Mouse (Mus musculus): Measurements from ENCODE around the gene Padi3. TPM values are rescaled to one million over a fixed set of nuclear protein-coding genes. Genes with fewer than 3 reads are reported as not detected.

The Padi3 gene
- polyA plus RNA-seq (2012; rRNA removed), result 0.03 TPM in 2 replicates

DNA sequence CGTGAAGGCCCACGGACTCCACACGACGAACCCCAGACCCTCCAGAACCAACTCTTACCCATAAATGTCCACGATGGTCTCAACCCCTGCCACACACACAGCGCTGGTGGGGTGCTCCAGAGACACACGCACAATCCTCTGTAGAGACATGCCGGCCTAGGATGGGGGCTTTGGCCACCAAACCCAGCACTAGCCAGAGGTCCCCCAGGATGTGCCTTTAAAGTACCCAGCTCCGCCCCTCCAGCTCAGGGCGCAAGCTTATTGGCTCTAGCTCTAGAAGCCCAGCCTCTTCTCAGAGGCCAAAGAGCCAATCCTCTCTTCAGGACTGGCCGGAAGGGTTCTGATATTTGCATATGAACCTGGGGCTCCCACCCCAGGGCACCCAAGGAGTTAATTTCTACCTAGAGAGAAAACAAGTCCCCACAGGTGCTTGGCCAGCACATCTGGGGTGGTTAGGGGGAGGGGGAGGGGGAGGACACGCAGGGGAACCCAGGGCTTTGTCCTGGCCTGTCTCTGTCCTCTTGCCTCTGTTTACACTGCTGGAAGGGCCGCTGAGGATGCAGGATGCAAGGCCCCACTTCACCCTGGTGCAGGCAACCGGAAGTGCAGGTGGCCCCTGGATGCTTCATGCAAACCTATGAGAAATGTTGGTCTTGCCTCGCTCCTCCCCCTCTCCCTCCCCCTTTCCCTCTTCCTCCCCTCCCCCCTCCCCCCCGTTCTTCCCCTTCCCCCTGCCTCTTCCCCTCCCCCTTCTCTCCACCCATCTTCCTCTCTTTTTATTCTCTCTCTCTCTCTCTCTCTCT lies at the start of gene Padi3:
TSS of gene Padi3 (minus strand) at position 191 of the 803 bp plus-strand sequence.
- 80% methylated on average over 14 of the region's 16 CpGs for WGBS

DNA sequence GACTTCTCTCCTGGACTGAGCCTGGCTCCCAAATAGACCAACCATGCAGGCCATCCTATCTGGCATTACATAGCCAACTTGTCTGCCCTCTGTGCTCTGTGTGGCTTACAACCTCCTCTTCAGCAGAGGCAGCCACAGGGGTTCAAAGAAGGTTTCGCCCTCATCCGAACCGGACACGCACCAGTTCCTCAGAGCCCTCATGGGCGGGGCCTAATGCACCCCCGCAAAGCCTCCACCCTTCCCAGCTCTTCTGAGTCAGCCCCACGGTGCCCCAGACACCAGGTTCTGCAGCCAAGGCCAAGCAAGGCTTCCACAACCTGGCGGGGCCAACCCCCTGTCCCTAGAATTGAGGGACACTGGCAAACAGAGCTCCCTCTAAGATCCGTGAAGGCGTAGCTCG lies 48.8 kb upstream of the Padi3 start:
- 49% methylated on average over 11 of the region's 11 CpGs for WGBS
- Histone ChIP-seq H3K27me3 (replicated peaks; ENCODE audit: control insufficient read depth, insufficient read depth, low read length) (no peaks in the 10 kb centered on the region), H3K27ac (ENCODE audit: insufficient read depth, low read depth, low read length) (no peak overlapping the region), H3K36me3 (ENCODE audit: control insufficient read depth, insufficient read depth, low read length) (no peaks in the 10 kb centered on the region), H3K4me3 (ENCODE audit: insufficient read depth, low read depth, low read length) (no peak overlapping the region), H3K4me1 (ENCODE audit: control insufficient read depth, insufficient read depth, low read length) (no peaks in the 10 kb centered on the region)
- DNase-seq, result no peak
- TF ChIP-seq POLR2A (IDR thresholded peaks at IDR 0.05; ENCODE audit: low read depth, low read length) (no peak), CTCF (conservative IDR thresholded peaks at IDR 0.05; ENCODE audit: insufficient read depth, insufficient read length, low read depth, low read length) (no peak)

More for the DNA sequence above, at the start of gene Padi3:
- Histone ChIP-seq H3K36me3 (ENCODE audit: control insufficient read depth, insufficient read depth, low read length) (no peaks in the 10 kb centered on the region), H3K4me3 (ENCODE audit: insufficient read depth, low read depth, low read length) (no peak within 1 kb of the TSS), H3K27me3 (replicated peaks; ENCODE audit: control insufficient read depth, insufficient read depth, low read length) (no peaks in the 10 kb centered on the region), H3K4me1 (ENCODE audit: control insufficient read depth, insufficient read depth, low read length) (no peaks in the 10 kb centered on the region), H3K27ac (ENCODE audit: insufficient read depth, low read depth, low read length) (no peak within 1 kb of the TSS)
- TF ChIP-seq CTCF (conservative IDR thresholded peaks at IDR 0.05; ENCODE audit: insufficient read depth, insufficient read length, low read depth, low read length), result no peak
- no peak for TF ChIP-seq POLR2A (IDR thresholded peaks at IDR 0.05; ENCODE audit: low read depth, low read length)
- DNase-seq, result no peak

DNA sequence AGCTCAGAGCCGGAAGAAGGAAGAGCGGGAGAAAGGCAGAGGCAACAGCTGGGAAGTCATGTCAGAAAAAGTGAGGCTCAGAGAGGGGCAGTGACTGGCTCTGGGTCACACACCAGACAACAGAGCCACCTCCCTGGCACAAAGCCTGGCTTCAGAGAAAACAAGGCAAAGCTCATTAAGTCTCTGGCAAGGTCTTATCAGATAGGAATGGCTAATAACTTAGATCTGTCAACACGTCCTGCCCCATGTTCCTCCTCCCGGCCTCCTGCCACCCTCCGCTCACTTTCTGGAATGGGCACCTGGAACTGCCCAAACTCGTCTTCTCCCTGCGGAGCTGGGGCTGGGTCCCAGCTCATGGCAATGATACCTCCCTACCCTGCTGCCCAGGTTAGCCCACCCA lies 47.4 kb upstream of the Padi3 start:
- H3K36me3 ChIP-seq (ENCODE audit: control insufficient read depth, insufficient read depth, low read length), result no peaks in the 10 kb centered on the region
- H3K27ac ChIP-seq (ENCODE audit: insufficient read depth, low read depth, low read length), result no peak overlapping the region
- WGBS, result 63% methylated on average over 7 of the region's 7 CpGs
- no peaks in the 10 kb centered on the region for H3K4me1 ChIP-seq (ENCODE audit: control insufficient read depth, insufficient read depth, low read length)
- no peak for TF ChIP-seq POLR2A (IDR thresholded peaks at IDR 0.05; ENCODE audit: low read depth, low read length)
- TF ChIP-seq CTCF (conservative IDR thresholded peaks at IDR 0.05; ENCODE audit: insufficient read depth, insufficient read length, low read depth, low read length), result no peak
- no peak for DNase-seq
- no peaks in the 10 kb centered on the region for H3K27me3 ChIP-seq (replicated peaks; ENCODE audit: control insufficient read depth, insufficient read depth, low read length)
- H3K4me3 ChIP-seq (ENCODE audit: insufficient read depth, low read depth, low read length), result no peak overlapping the region

GRCm38 (mm10) chr4:140857041-140857440 lies 46.6 kb upstream of the Padi3 start:
- H3K36me3 ChIP-seq (ENCODE audit: control insufficient read depth, insufficient read depth, low read length), result no peaks in the 10 kb centered on the region
- no peak for DNase-seq
- H3K4me1 ChIP-seq (ENCODE audit: control insufficient read depth, insufficient read depth, low read length), result no peaks in the 10 kb centered on the region
- no peak overlapping the region for H3K4me3 ChIP-seq (ENCODE audit: insufficient read depth, low read depth, low read length)
- H3K27me3 ChIP-seq (replicated peaks; ENCODE audit: control insufficient read depth, insufficient read depth, low read length), result no peaks in the 10 kb centered on the region
- no peak for TF ChIP-seq CTCF (conservative IDR thresholded peaks at IDR 0.05; ENCODE audit: insufficient read depth, insufficient read length, low read depth, low read length)
- TF ChIP-seq POLR2A (IDR thresholded peaks at IDR 0.05; ENCODE audit: low read depth, low read length), result no peak
- WGBS, result 73% methylated on average over 5 of the region's 5 CpGs
- no peak overlapping the region for H3K27ac ChIP-seq (ENCODE audit: insufficient read depth, low read depth, low read length)

- no peak overlapping the region for H3K27ac ChIP-seq (ENCODE audit: insufficient read depth, low read depth, low read length)
- WGBS, result 94% methylated on average over 7 of the region's 10 CpGs
- no peaks in the 10 kb centered on the region for H3K36me3 ChIP-seq (ENCODE audit: control insufficient read depth, insufficient read depth, low read length)
- DNase-seq, result no peak
- no peaks in the 10 kb centered on the region for H3K27me3 ChIP-seq (replicated peaks; ENCODE audit: control insufficient read depth, insufficient read depth, low read length)
- no peak overlapping the region for H3K4me3 ChIP-seq (ENCODE audit: insufficient read depth, low read depth, low read length)
- no peaks in the 10 kb centered on the region for H3K4me1 ChIP-seq (ENCODE audit: control insufficient read depth, insufficient read depth, low read length)
- TF ChIP-seq CTCF (conservative IDR thresholded peaks at IDR 0.05; ENCODE audit: insufficient read depth, insufficient read length, low read depth, low read length) (no peak), POLR2A (IDR thresholded peaks at IDR 0.05; ENCODE audit: low read depth, low read length) (no peak)
Measured at GRCm38 (mm10) chr4:140855151-140855550, 44.7 kb upstream of the Padi3 start.

- DNase-seq, result no peak
- TF ChIP-seq POLR2A (IDR thresholded peaks at IDR 0.05; ENCODE audit: low read depth, low read length), result no peak
- no peak for TF ChIP-seq CTCF (conservative IDR thresholded peaks at IDR 0.05; ENCODE audit: insufficient read depth, insufficient read length, low read depth, low read length)
- H3K36me3 ChIP-seq (ENCODE audit: control insufficient read depth, insufficient read depth, low read length), result no peaks in the 10 kb centered on the region
- H3K4me3 ChIP-seq (ENCODE audit: insufficient read depth, low read depth, low read length), result no peak overlapping the region
- H3K27me3 ChIP-seq (replicated peaks; ENCODE audit: control insufficient read depth, insufficient read depth, low read length), result no peaks in the 10 kb centered on the region
- WGBS, result 47% methylated on average over 10 of the region's 10 CpGs
- no peak overlapping the region for H3K27ac ChIP-seq (ENCODE audit: insufficient read depth, low read depth, low read length)
- H3K4me1 ChIP-seq (ENCODE audit: control insufficient read depth, insufficient read depth, low read length), result no peaks in the 10 kb centered on the region
Measured at GRCm38 (mm10) chr4:140854455-140854864, 44.0 kb upstream of the Padi3 start.

- WGBS, result 62% methylated on average over 8 of the region's 8 CpGs
- no peaks in the 10 kb centered on the region for H3K27me3 ChIP-seq (replicated peaks; ENCODE audit: control insufficient read depth, insufficient read depth, low read length)
Measured at GRCm38 (mm10) chr4:140853626-140854025, 43.2 kb upstream of the Padi3 start.

More at GRCm38 (mm10) chr4:140853626-140854025, 43.2 kb upstream of the Padi3 start:
- H3K36me3 ChIP-seq (ENCODE audit: control insufficient read depth, insufficient read depth, low read length), result no peaks in the 10 kb centered on the region
- H3K4me1 ChIP-seq (ENCODE audit: control insufficient read depth, insufficient read depth, low read length), result no peaks in the 10 kb centered on the region
- no peak for DNase-seq
- no peak overlapping the region for H3K4me3 ChIP-seq (ENCODE audit: insufficient read depth, low read depth, low read length)
- no peak overlapping the region for H3K27ac ChIP-seq (ENCODE audit: insufficient read depth, low read depth, low read length)
- TF ChIP-seq CTCF (conservative IDR thresholded peaks at IDR 0.05; ENCODE audit: insufficient read depth, insufficient read length, low read depth, low read length) (no peak), POLR2A (IDR thresholded peaks at IDR 0.05; ENCODE audit: low read depth, low read length) (no peak)
